Comparison of ENCODE assay signal across 17 mouse cellular contexts in the genomic region with DNA sequence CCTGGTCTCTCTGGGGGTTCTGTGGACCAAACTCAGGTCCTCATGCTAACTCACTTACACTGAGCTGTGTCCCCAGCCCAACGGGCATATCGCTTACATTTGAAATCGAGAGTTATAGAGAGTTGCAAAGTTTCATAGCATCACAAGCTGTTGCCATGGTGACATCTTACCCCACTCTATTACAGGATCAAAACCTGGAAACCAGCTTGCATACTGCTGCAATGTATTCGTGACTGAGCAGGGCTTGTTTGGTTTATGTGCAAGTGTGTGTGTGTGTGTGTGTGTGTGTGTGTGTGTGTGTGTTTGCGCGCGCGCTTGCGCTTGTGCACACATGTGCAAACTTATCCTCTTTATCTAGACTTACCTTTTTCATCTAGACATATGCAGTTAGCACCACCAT.
DNase-seq lines count a peak whose midpoint lies in the region; ATAC-seq and TF ChIP-seq lines count a peak whose summit lies in the region.
"Had no signal": no experiment of that assay in that cellular context is flagged by ENCODE, and none has a peak within 500 bp of the region (broad histone marks: within the 10 kb centered on the region; RNA-seq: fewer than 3 reads in every experiment).

No protein-coding gene starts in this region.

- TF ChIP-seq POLR2A in brain, embryonic 14.5 days (IDR thresholded peaks at IDR 0.05; ENCODE audit: borderline replicate concordance, extremely low read depth, insufficient read depth, insufficient read length, poor library complexity, severe bottlenecking), result no peak

- H3K4me2 ChIP-seq in hindbrain, postnatal 0 days (ENCODE audit: low read depth, low read length), result no peak overlapping the region
- H3K4me2 ChIP-seq in hindbrain, embryonic 16.5 days (ENCODE audit: low read length), result no peak overlapping the region
- H3K4me2 ChIP-seq in midbrain, embryonic 16.5 days (ENCODE audit: low read length), result no peak overlapping the region
- H3K4me2 ChIP-seq: liver, embryonic 15.5 days had no signal

- TF ChIP-seq CTCF in hindbrain, postnatal 0 days (IDR thresholded peaks at IDR 0.05; ENCODE audit: low read depth), result no peak
- TF ChIP-seq CTCF in brain, embryonic 14.5 days (IDR thresholded peaks at IDR 0.05; ENCODE audit: borderline replicate concordance, extremely low read depth, insufficient read depth, insufficient read length), result no peak

- DNase-seq in hindbrain, postnatal 0 days (ENCODE audit: low spot score), result peak; percentile 54
- peak; percentile 41 for DNase-seq in R1 (ENCODE audit: low read depth, low spot score)
- DNase-seq in brain, embryonic 14.5 days (ENCODE audit: low read depth), result peak; percentile 38
- no peak for DNase-seq in heart, postnatal 10 days
- no peak for DNase-seq in adrenal gland, adult (ENCODE audit: inconsistent age in 2 of 2, low spot score in 1 of 2)
- DNase-seq: adrenal gland, adult 8-10 months; cerebellum, adult 11-12 months; cerebellum, postnatal 14 days; kidney, adult 2 months had no signal

- H3K4me3 ChIP-seq in hindbrain, postnatal 0 days (ENCODE audit: low read length), result no peak overlapping the region
- H3K4me3 ChIP-seq in hindbrain, embryonic 16.5 days (ENCODE audit: low read length), result no peak overlapping the region
- no peak overlapping the region for H3K4me3 ChIP-seq in midbrain, embryonic 16.5 days (ENCODE audit: low read depth, low read length)
- H3K4me3 ChIP-seq: heart, embryonic 10.5 days; layer of hippocampus, adult 2 months; left cerebral cortex, adult 2 months; liver, embryonic 15.5 days had no signal

- no peaks in the 10 kb centered on the region for H3K36me3 ChIP-seq in hindbrain, postnatal 0 days (ENCODE audit: insufficient read depth, low read length)
- H3K36me3 ChIP-seq in hindbrain, embryonic 16.5 days (ENCODE audit: control insufficient read depth, insufficient read depth, low read length), result no peaks in the 10 kb centered on the region
- H3K36me3 ChIP-seq in midbrain, embryonic 16.5 days (ENCODE audit: control insufficient read depth, insufficient read depth, low read length), result no peaks in the 10 kb centered on the region
- H3K36me3 ChIP-seq: heart, embryonic 10.5 days; liver, embryonic 15.5 days had no signal

- peak; percentile 43; the same call in 1 of the 2 replicates for ATAC-seq in hindbrain, postnatal 0 days
- ATAC-seq in hindbrain, embryonic 16.5 days, result no peak
- ATAC-seq in midbrain, embryonic 16.5 days, result peak; percentile 66; the same call in 1 of the 2 replicates
- ATAC-seq: inflammation-experienced regulatory T-cells, adult 6 months; lung, postnatal 0 days had no signal

- H3K4me1 ChIP-seq in hindbrain, postnatal 0 days (ENCODE audit: insufficient read depth, low read length), result no peaks in the 10 kb centered on the region
- peaks cover 10% of the 10 kb centered on the region for H3K4me1 ChIP-seq in hindbrain, embryonic 16.5 days (ENCODE audit: control insufficient read depth, insufficient read depth, low read depth, low read length)
- peaks cover 13% of the 10 kb centered on the region for H3K4me1 ChIP-seq in midbrain, embryonic 16.5 days (ENCODE audit: control insufficient read depth, insufficient read depth, low read length)
- H3K4me1 ChIP-seq: heart, embryonic 10.5 days; liver, embryonic 15.5 days had no signal

- H3K27ac ChIP-seq in hindbrain, postnatal 0 days, result no peak overlapping the region
- no peak overlapping the region for H3K27ac ChIP-seq in hindbrain, embryonic 16.5 days (ENCODE audit: low read depth, low read length)
- no peak overlapping the region for H3K27ac ChIP-seq in midbrain, embryonic 16.5 days (ENCODE audit: low read length)
- H3K27ac ChIP-seq: heart, embryonic 10.5 days; layer of hippocampus, adult 2 months; liver, embryonic 15.5 days had no signal

- intact Hi-C loops in heart, postnatal 10 days (cut with DNase I), result no loop called here

- no peak overlapping the region for H3K9ac ChIP-seq in hindbrain, postnatal 0 days (replicated peaks; ENCODE audit: low read length)
- H3K9ac ChIP-seq in hindbrain, embryonic 16.5 days (ENCODE audit: low read depth, low read length), result no peak overlapping the region
- no peak overlapping the region for H3K9ac ChIP-seq in midbrain, embryonic 16.5 days (ENCODE audit: low read depth, low read length)
- H3K9ac ChIP-seq: liver, embryonic 15.5 days had no signal

- H3K9me3 ChIP-seq in hindbrain, postnatal 0 days (ENCODE audit: low read length), result no peaks in the 10 kb centered on the region
- H3K9me3 ChIP-seq in hindbrain, embryonic 16.5 days (ENCODE audit: control insufficient read depth, low read length), result no peaks in the 10 kb centered on the region
- H3K9me3 ChIP-seq in midbrain, embryonic 16.5 days (replicated peaks; ENCODE audit: control insufficient read depth, low read length, poor library complexity, severe bottlenecking), result no peaks in the 10 kb centered on the region
- H3K9me3 ChIP-seq: heart, embryonic 10.5 days; liver, embryonic 15.5 days had no signal

- no peaks in the 10 kb centered on the region for H3K27me3 ChIP-seq in hindbrain, postnatal 0 days (ENCODE audit: insufficient read depth, low read length)
- no peaks in the 10 kb centered on the region for H3K27me3 ChIP-seq in hindbrain, embryonic 16.5 days (replicated peaks; ENCODE audit: control insufficient read depth, insufficient read depth, low read length)
- no peaks in the 10 kb centered on the region; the same call in 1 of the 2 replicates for H3K27me3 ChIP-seq in midbrain, embryonic 16.5 days (ENCODE audit: control insufficient read depth, insufficient read depth, low read depth, low read length)

- WGBS in hindbrain, postnatal 0 days, result 63% methylated on average over 9 of the region's 9 CpGs
- WGBS in hindbrain, embryonic 16.5 days, result 67% methylated on average over 9 of the region's 9 CpGs
- 67% methylated on average over 9 of the region's 9 CpGs for WGBS in midbrain, embryonic 16.5 days

Comparison
In these comparisons a context has a peak if more than half of its experiments do, and no peak if none do; other contexts are left out.
1. DNase-seq: peak in hindbrain, postnatal 0 days (single experiment), R1 (single experiment) and brain, embryonic 14.5 days (single experiment); none in heart, postnatal 10 days (0 of 2) and adrenal gland, adult (0 of 2).